Mouse (Mus musculus) cortical plate, adult 2 months (tissue): ENCODE data around the gene Pbx1.

Experiments
- CTCF ChIP-seq: fragments of 200-500 bp; IDR thresholded peaks from 2 replicates; pipeline ENCODE4 v1.5.1; 2011; ENCODE audit warnings: mild to moderate bottlenecking, control low read depth, low read length; ENCODE audit not compliant: insufficient read depth; ENCODE audit errors: extremely low read depth
- POLR2A ChIP-seq: fragments of 200-500 bp; IDR thresholded peaks from 2 replicates; pipeline ENCODE4 v1.6.1; 2011; ENCODE audit warnings: mild to moderate bottlenecking, low read length, control low read depth; ENCODE audit not compliant: insufficient read depth; ENCODE audit errors: extremely low read depth

DNA sequence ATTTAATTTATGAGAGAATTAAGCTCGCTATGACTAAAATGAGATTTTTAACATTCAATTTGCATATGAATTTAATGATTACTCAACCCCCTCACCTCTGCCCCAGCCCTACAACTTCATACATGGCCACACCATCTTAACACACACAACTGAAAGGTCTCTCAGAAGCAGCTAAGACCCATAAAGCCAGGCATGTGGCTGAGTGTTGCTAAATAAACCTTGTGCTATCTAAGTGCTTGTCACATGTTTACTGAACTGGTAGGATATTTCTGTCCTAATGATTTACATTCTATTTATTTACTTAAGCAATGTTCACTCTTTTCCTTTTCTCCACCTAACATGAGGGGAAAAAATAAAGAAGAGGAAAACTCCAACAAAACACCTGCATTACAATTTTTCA, 253.5 kb downstream of the Pbx1 start:
- TF ChIP-seq CTCF (no peak), POLR2A (no peak)
